Mouse (Mus musculus) CH12.LX (cell line): ENCODE measurements around the gene Nat10. TPM values are rescaled to one million over a fixed set of nuclear protein-coding genes. Genes with fewer than 3 reads are reported as not detected.

ENCODE experiments used
- DNase-seq: peaks from one replicate; pipeline ENCODE4 v3.0.0-alpha.2; 2013; ENCODE audit errors: extremely low read depth
- H3K27ac ChIP-seq: 2 replicates; pipeline ENCODE4 v1.5.1; 2012; ENCODE audit warnings: low read depth, mild to moderate bottlenecking, control low read depth, moderate library complexity; ENCODE audit not compliant: insufficient read depth
- H3K27me3 ChIP-seq: replicated peaks from 2 replicates; pipeline ENCODE3; 2012; ENCODE audit warnings: inconsistent platforms
- H3K36me3 ChIP-seq, 2 experiments: replicated peaks in 1 of 2; 2 replicates each; pipeline versions ENCODE3 to v1.6.1; 2012; ENCODE audit warnings: inconsistent platforms in 1 of 2, low read length in 1 of 2, mild to moderate bottlenecking in 1 of 2, mixed read lengths in 1 of 2, moderate library complexity in 1 of 2; ENCODE audit not compliant: control insufficient read depth in 1 of 2, insufficient read depth in 1 of 2
- H3K4me1 ChIP-seq, 2 experiments: 2 replicates each; pipeline ENCODE4 v1.6.1; 2012; ENCODE audit warnings: inconsistent platforms in 1 of 2, moderate library complexity in 1 of 2; ENCODE audit not compliant: insufficient read depth in 2 of 2, control insufficient read depth in 1 of 2
- H3K4me2 ChIP-seq: 2 replicates; pipeline ENCODE4 v1.6.1; 2012; ENCODE audit warnings: low read depth, mild to moderate bottlenecking, control low read depth; ENCODE audit not compliant: poor library complexity, insufficient read depth, severe bottlenecking
- H3K4me3 ChIP-seq, 3 experiments: fragments of 150-350 bp in 1 of 3; sonication (generic) in 1 of 3; replicated peaks in 1 of 3; 2 replicates each; pipeline versions ENCODE3 to v1.5.1; 2011 to 2012; ENCODE audit warnings: low read depth in 2 of 3, low read length in 2 of 3, mild to moderate bottlenecking in 2 of 3, moderate library complexity in 2 of 3, control low read depth in 1 of 3, improper control_type of control experiment in 1 of 3, inconsistent platforms in 1 of 3, mixed read lengths in 1 of 3; ENCODE audit not compliant: poor library complexity in 1 of 3
- H3K79me2 ChIP-seq: replicated peaks from 2 replicates; pipeline ENCODE4 v1.6.1; 2012; ENCODE audit warnings: mild to moderate bottlenecking, moderate library complexity; ENCODE audit not compliant: control insufficient read depth, poor library complexity, insufficient read depth, severe bottlenecking; ENCODE audit errors: extremely low read depth
- H3K9ac ChIP-seq: 2 replicates; pipeline ENCODE4 v1.6.1; 2012; ENCODE audit warnings: low read depth, mild to moderate bottlenecking, control low read depth, moderate library complexity; ENCODE audit not compliant: insufficient read depth
- H3K9me3 ChIP-seq: replicated peaks from 2 replicates; pipeline ENCODE3; 2012; ENCODE audit warnings: low read length, inconsistent platforms, mixed read lengths
- CTCF ChIP-seq, 2 experiments: IDR thresholded peaks in 1 of 2; conservative IDR thresholded peaks in 1 of 2; 2 replicates each; pipeline ENCODE4 v1.5.1; 2011 to 2012; ENCODE audit warnings: low read depth in 2 of 2, low read length in 2 of 2, improper control_type of control experiment in 1 of 2, inconsistent platforms in 1 of 2, mild to moderate bottlenecking in 1 of 2, moderate library complexity in 1 of 2
- ETS1 ChIP-seq: conservative IDR thresholded peaks from 2 replicates; pipeline ENCODE4 v1.6.1; 2012; ENCODE audit warnings: low read depth, mild to moderate bottlenecking, inconsistent platforms, low read length, improper control_type of control experiment, moderate library complexity
- JUND ChIP-seq: conservative IDR thresholded peaks from 2 replicates; pipeline ENCODE4 v1.6.1; 2011; ENCODE audit warnings: low read depth, low read length, improper control_type of control experiment
- KAT2A ChIP-seq: IDR thresholded peaks from 2 replicates; pipeline ENCODE4 v1.6.1; 2012; ENCODE audit warnings: low read length, improper control_type of control experiment, inconsistent platforms; ENCODE audit not compliant: insufficient replicate concordance
- MAX ChIP-seq: IDR thresholded peaks from 2 replicates; pipeline ENCODE4 v1.6.1; 2011; ENCODE audit warnings: low read length, improper control_type of control experiment
- MAZ ChIP-seq: IDR thresholded peaks from 2 replicates; pipeline ENCODE4 v1.6.1; 2012; ENCODE audit warnings: low read depth, mild to moderate bottlenecking, inconsistent platforms, low read length, improper control_type of control experiment, moderate library complexity
- MEF2A ChIP-seq: IDR thresholded peaks from 2 replicates; pipeline ENCODE4 v1.6.1; 2014; ENCODE audit warnings: low read depth, mild to moderate bottlenecking, inconsistent platforms, low read length, improper control_type of control experiment, borderline replicate concordance
- MXI1 ChIP-seq: IDR thresholded peaks from 2 replicates; pipeline ENCODE4 v1.6.1; 2011; ENCODE audit warnings: mild to moderate bottlenecking, low read depth, low read length, improper control_type of control experiment
- MYC ChIP-seq: IDR thresholded peaks from 2 replicates; pipeline ENCODE4 v1.6.1; 2011; ENCODE audit warnings: low read depth, mild to moderate bottlenecking, improper control_type of control experiment, low read length
- NRF1 ChIP-seq: IDR thresholded peaks from 2 replicates; pipeline ENCODE4 v1.6.1; 2014; ENCODE audit warnings: low read depth, mild to moderate bottlenecking, inconsistent platforms, low read length, improper control_type of control experiment, moderate library complexity
- PAX5 ChIP-seq: IDR thresholded peaks from 2 replicates; pipeline ENCODE4 v1.6.1; 2012; ENCODE audit warnings: low read length, inconsistent platforms, mixed read lengths
- POLR2AphosphoS2 ChIP-seq: IDR thresholded peaks from 2 replicates; pipeline ENCODE4 v1.6.1; 2011; ENCODE audit warnings: low read depth, low read length, improper control_type of control experiment
- RAD21 ChIP-seq: IDR thresholded peaks from 2 replicates; pipeline ENCODE4 v1.6.1; 2011; ENCODE audit warnings: low read depth, mild to moderate bottlenecking, low read length, improper control_type of control experiment, moderate library complexity
- RCOR1 ChIP-seq: conservative IDR thresholded peaks from 2 replicates; pipeline ENCODE4 v1.6.1; 2012; ENCODE audit warnings: low read depth, mild to moderate bottlenecking, inconsistent platforms, low read length, improper control_type of control experiment
- SIN3A ChIP-seq: IDR thresholded peaks from 2 replicates; pipeline ENCODE4 v1.6.1; 2012; ENCODE audit warnings: low read length, improper control_type of control experiment, inconsistent platforms
- SMC3 ChIP-seq: IDR thresholded peaks from 2 replicates; pipeline ENCODE4 v1.6.1; 2011; ENCODE audit warnings: low read depth, low read length, improper control_type of control experiment
- TCF12 ChIP-seq: IDR thresholded peaks from 2 replicates; pipeline ENCODE4 v1.6.1; 2014; ENCODE audit warnings: low read depth, mild to moderate bottlenecking, inconsistent platforms, low read length, improper control_type of control experiment
- USF1 ChIP-seq: IDR thresholded peaks from 2 replicates; pipeline ENCODE4 v1.6.1; 2014; ENCODE audit warnings: low read depth, mild to moderate bottlenecking, inconsistent platforms, low read length, improper control_type of control experiment
- ZKSCAN1 ChIP-seq: IDR thresholded peaks from 2 replicates; pipeline ENCODE4 v1.6.1; 2012; ENCODE audit warnings: low read depth, inconsistent platforms, low read length, improper control_type of control experiment, borderline replicate concordance
- ZMIZ1 ChIP-seq: IDR thresholded peaks from 2 replicates; pipeline ENCODE4 v1.6.1; 2012; ENCODE audit warnings: low read depth, mild to moderate bottlenecking, inconsistent platforms, low read length, improper control_type of control experiment
- ZNF384 ChIP-seq: IDR thresholded peaks from 2 replicates; pipeline ENCODE4 v1.6.1; 2012; ENCODE audit warnings: low read depth, low read length, improper control_type of control experiment, inconsistent platforms
- dilution Hi-C: fragments of 300-500 bp; cut with MboI; formaldehyde crosslinking; loops from 2 replicates; pipeline ENCODE4 v1.14.3; 2020; ENCODE audit warnings: low sequenced_read_pairs; ENCODE audit not compliant: extremely low pct_unique_long_range_greater_than_20kb, extremely low pct_ligation_motif_present
- in situ Hi-C: fragments of 300-500 bp; cut with MboI; formaldehyde crosslinking; loops from 3 replicates; pipeline ENCODE4 v1.14.3; 2019; ENCODE audit warnings: low sequenced_read_pairs, low pct_ligation_motif_present, low pct_unique_long_range_greater_than_20kb, mixed read lengths
- polyA plus RNA-seq: library from polyadenylated mRNA; unstranded; fragments of >175 nt; gene quantifications from 2 replicates; pipeline ENCODE4 v1.2.1, GENCODE M21; 2012; ENCODE audit warnings: low read depth; ENCODE audit not compliant: insufficient read length
- total RNA-seq, 2 experiments: library from RNA; depleted of rRNA; stranded (reverse); fragments of 300-350 nt in 1 of 2; fragments of >200 nt in 1 of 2; gene quantifications; 2 replicates each; pipeline ENCODE4 v1.2.3; 2012 to 2014

The Nat10 gene
- total and polyA plus RNA-seq, 3 experiments: 31.0 to 83.6 (median 36.0) TPM

- Histone ChIP-seq H3K27ac (no peak overlapping the region), H3K9me3 (no peaks in the 10 kb centered on the region), H3K36me3 (peaks cover 59 to 96% of the 10 kb centered on the region in 2 experiments), H3K9ac (no peak overlapping the region), H3K27me3 (no peaks in the 10 kb centered on the region), H3K4me3 (no peak overlapping the region), H3K4me1 (peaks cover 0 to 7% of the 10 kb centered on the region in 2 experiments; a peak in 2 of 4 replicates)
- in situ Hi-C loops (loop anchor here (10.0 kb wide), 1 partner anchor 259 kb away; no protein-coding TSS in a partner anchor), dilution Hi-C loops (no loop called here)
- no peak for DNase-seq
- no peak for TF ChIP-seq SIN3A
- TF ChIP-seq MAZ: no peak
- TF ChIP-seq PAX5: no peak
- TF ChIP-seq SMC3: no peak
- TF ChIP-seq MEF2A: no peak
- TF ChIP-seq RCOR1: no peak
- no peak for TF ChIP-seq MAX
- no peak for TF ChIP-seq JUND
- no peak for TF ChIP-seq MYC
- no peak for TF ChIP-seq KAT2A
- TF ChIP-seq NRF1: no peak
- no peak for TF ChIP-seq TCF12
- no peak for TF ChIP-seq ZMIZ1
- no peak for TF ChIP-seq POLR2AphosphoS2
- no peak for TF ChIP-seq ETS1
- TF ChIP-seq USF1: no peak
- no peak for TF ChIP-seq ZKSCAN1
- no peak for TF ChIP-seq ZNF384
- TF ChIP-seq, all 38 proteins: peak for 0
- Histone ChIP-seq H3K4me2 (no peak overlapping the region), H3K79me2 (no peaks in the 10 kb centered on the region)
Observed at GRCm38 (mm10) chr2:103745481-103745880, 15.6 kb downstream of the Nat10 start.

- Histone ChIP-seq H3K4me1 (peaks cover 0 to 7% of the 10 kb centered on the region in 2 experiments; a peak in 2 of 4 replicates), H3K27ac (no peak overlapping the region), H3K9me3 (no peaks in the 10 kb centered on the region), H3K27me3 (no peaks in the 10 kb centered on the region), H3K4me2 (no peak overlapping the region), H3K36me3 (peaks cover 63 to 94% of the 10 kb centered on the region in 2 experiments), H3K4me3 (no peak overlapping the region), H3K9ac (no peak overlapping the region), H3K79me2 (no peaks in the 10 kb centered on the region)
- in situ Hi-C loops (loop anchor here (5.0 to 10.0 kb wide), 2 partner anchors 187 to 261 kb away; no protein-coding TSS in a partner anchor), dilution Hi-C loops (no loop called here)
- peak; percentile 62 for DNase-seq
- TF ChIP-seq ETS1 (no peak), ZKSCAN1 (no peak), ZMIZ1 (no peak), RAD21 (peak; percentile 67), CTCF (conservative IDR thresholded peaks at IDR 0.05 in 1 of 2, IDR thresholded peaks at IDR 0.05 in 1 of 2; ENCODE audit: low read depth in 2 of 2, low read length in 2 of 2) (peak; percentile 88 to 97), POLR2AphosphoS2 (no peak), SMC3 (peak; percentile 86), KAT2A (no peak), TCF12 (no peak), MXI1 (no peak)
Observed at GRCm38 (mm10) chr2:103743988-103744387, 17.1 kb downstream of the Nat10 start.
